Mouse (Mus musculus): ENCODE measurements around the gene Slc35c1. TPM values are rescaled to one million over a fixed set of nuclear protein-coding genes. Genes with fewer than 3 reads are reported as not detected.

Gene Slc35c1
- polyA plus RNA-seq, 1 experiment from 2014 or later, result 20.1 TPM

GRCm38 (mm10) chr2:92471886-92472670, 11.7 kb upstream of the Slc35c1 start:
- no peak for ATAC-seq (ENCODE audit: low FRiP score, low read depth)
- no peak overlapping the region for H3K9ac ChIP-seq
- no peak overlapping the region for H3K27ac ChIP-seq (replicated peaks)
- no peak overlapping the region for H3K4me2 ChIP-seq
- no peaks in the 10 kb centered on the region for H3K4me1 ChIP-seq (replicated peaks)
- H3K9me3 ChIP-seq, result no peaks in the 10 kb centered on the region
- no peaks in the 10 kb centered on the region for H3K36me3 ChIP-seq
- 85% methylated on average over 12 of the region's 12 CpGs for WGBS
- H3K27me3 ChIP-seq, result no peaks in the 10 kb centered on the region
- H3K4me3 ChIP-seq, result no peak overlapping the region

GRCm38 (mm10) chr2:92464690-92465089, 4.4 kb upstream of the Slc35c1 start:
- H3K9ac ChIP-seq, result no peak overlapping the region
- H3K27me3 ChIP-seq, result peaks cover 7% of the 10 kb centered on the region; the same call in 1 of the 2 replicates
- WGBS, result 83% methylated on average over 3 of the region's 3 CpGs
- no peak overlapping the region for H3K27ac ChIP-seq (replicated peaks)
- peaks cover 8% of the 10 kb centered on the region for H3K4me1 ChIP-seq (replicated peaks)
- no peak for ATAC-seq (ENCODE audit: low FRiP score, low read depth)
- H3K36me3 ChIP-seq, result no peaks in the 10 kb centered on the region
- H3K9me3 ChIP-seq, result no peaks in the 10 kb centered on the region
- no peak overlapping the region for H3K4me3 ChIP-seq
- no peak overlapping the region for H3K4me2 ChIP-seq

- 92% methylated on average over 1 of the region's 1 CpGs for WGBS
- no peak for ATAC-seq (ENCODE audit: low FRiP score, low read depth)
- H3K4me1 ChIP-seq (replicated peaks), result peaks cover 37% of the 10 kb centered on the region
- H3K36me3 ChIP-seq, result no peaks in the 10 kb centered on the region
- no peak overlapping the region for H3K27ac ChIP-seq (replicated peaks)
- no peak overlapping the region for H3K9ac ChIP-seq
- H3K27me3 ChIP-seq, result peaks cover 7% of the 10 kb centered on the region; the same call in 1 of the 2 replicates
- no peak overlapping the region for H3K4me2 ChIP-seq
- H3K9me3 ChIP-seq, result no peaks in the 10 kb centered on the region
- no peak overlapping the region for H3K4me3 ChIP-seq
Observed at GRCm38 (mm10) chr2:92461215-92461614, 877 bp upstream of the Slc35c1 start.

GRCm38 (mm10) chr2:92459141-92459920, 1.0 kb downstream of the Slc35c1 start:
- WGBS, result under 1% methylated on average over 54 of the region's 55 CpGs
- Histone ChIP-seq H3K27me3 (peaks cover 7% of the 10 kb centered on the region; the same call in 1 of the 2 replicates), H3K9me3 (no peaks in the 10 kb centered on the region), H3K27ac (replicated peaks) (peak overlapping the region; percentile 77), H3K4me2 (peak overlapping the region; percentile 96), H3K36me3 (0 out of 2 replicates have a peak, but pooled peaks cover 2% of the 10 kb centered on the region), H3K9ac (peak overlapping the region; percentile 72), H3K4me1 (replicated peaks) (peaks cover 52% of the 10 kb centered on the region), H3K4me3 (peak overlapping the region; percentile 91)
- peak; percentile 89 for ATAC-seq (ENCODE audit: low FRiP score, low read depth)

GRCm38 (mm10) chr2:92458481-92458880, 1.9 kb downstream of the Slc35c1 start:
- peaks cover 7% of the 10 kb centered on the region; the same call in 1 of the 2 replicates for H3K27me3 ChIP-seq
- H3K27ac ChIP-seq (replicated peaks), result peak overlapping the region; percentile 77; the same call in 1 of the 2 replicates
- ATAC-seq (ENCODE audit: low FRiP score, low read depth), result no peak; the same call in 1 of the 2 replicates
- peak overlapping the region; percentile 72 for H3K9ac ChIP-seq
- peak overlapping the region; percentile 96 for H3K4me2 ChIP-seq
- peaks cover 52% of the 10 kb centered on the region for H3K4me1 ChIP-seq (replicated peaks)
- peak overlapping the region; percentile 91 for H3K4me3 ChIP-seq
- peaks cover 10% of the 10 kb centered on the region; the same call in 1 of the 2 replicates for H3K36me3 ChIP-seq
- no peaks in the 10 kb centered on the region for H3K9me3 ChIP-seq
- WGBS, result 69% methylated on average over 13 of the region's 13 CpGs

- no peak for ATAC-seq (ENCODE audit: low FRiP score, low read depth)
- H3K27me3 ChIP-seq, result peaks cover 7% of the 10 kb centered on the region; the same call in 1 of the 2 replicates
- H3K27ac ChIP-seq (replicated peaks), result no peak overlapping the region
- H3K4me1 ChIP-seq (replicated peaks), result peaks cover 52% of the 10 kb centered on the region
- no peak overlapping the region for H3K4me3 ChIP-seq
- no peak overlapping the region for H3K9ac ChIP-seq
- H3K36me3 ChIP-seq, result peaks cover 17% of the 10 kb centered on the region; the same call in 1 of the 2 replicates
- no peaks in the 10 kb centered on the region for H3K9me3 ChIP-seq
- 79% methylated on average over 8 of the region's 8 CpGs for WGBS
- peak overlapping the region; percentile 96 for H3K4me2 ChIP-seq
Observed at GRCm38 (mm10) chr2:92456970-92457530, 3.3 kb downstream of the Slc35c1 start.

- Histone ChIP-seq H3K4me2 (no peak overlapping the region), H3K27me3 (no peaks in the 10 kb centered on the region), H3K27ac (replicated peaks) (no peak overlapping the region), H3K4me3 (no peak overlapping the region), H3K36me3 (peaks cover 17% of the 10 kb centered on the region; the same call in 1 of the 2 replicates), H3K9ac (no peak overlapping the region), H3K9me3 (no peaks in the 10 kb centered on the region), H3K4me1 (replicated peaks) (peaks cover 51% of the 10 kb centered on the region)
- 14% methylated on average over 2 of the region's 3 CpGs for WGBS
- no peak for ATAC-seq (ENCODE audit: low FRiP score, low read depth)
Observed at GRCm38 (mm10) chr2:92455704-92456103, 4.6 kb downstream of the Slc35c1 start.

GRCm38 (mm10) chr2:92454166-92454565, 6.2 kb downstream of the Slc35c1 start:
- 93% methylated on average over 11 of the region's 11 CpGs for WGBS
- H3K27ac ChIP-seq (replicated peaks), result no peak overlapping the region

GRCm38 (mm10) chr2:92451126-92451525, 9.2 kb downstream of the Slc35c1 start:
- H3K27ac ChIP-seq (replicated peaks), result no peak overlapping the region
- H3K9me3 ChIP-seq, result no peaks in the 10 kb centered on the region
- H3K9ac ChIP-seq, result no peak overlapping the region
- no peaks in the 10 kb centered on the region for H3K27me3 ChIP-seq
- no peak for ATAC-seq (ENCODE audit: low FRiP score, low read depth)
- 89% methylated on average over 3 of the region's 3 CpGs for WGBS
- H3K4me2 ChIP-seq, result no peak overlapping the region
- H3K4me3 ChIP-seq, result no peak overlapping the region
- peaks cover 13% of the 10 kb centered on the region for H3K4me1 ChIP-seq (replicated peaks)
- peaks cover 17% of the 10 kb centered on the region; the same call in 1 of the 2 replicates for H3K36me3 ChIP-seq

More at GRCm38 (mm10) chr2:92454166-92454565, 6.2 kb downstream of the Slc35c1 start:
- peaks cover 17% of the 10 kb centered on the region; the same call in 1 of the 2 replicates for H3K36me3 ChIP-seq
- H3K4me2 ChIP-seq, result no peak overlapping the region
- H3K4me1 ChIP-seq (replicated peaks), result peaks cover 44% of the 10 kb centered on the region
- H3K27me3 ChIP-seq, result no peaks in the 10 kb centered on the region
- no peak for ATAC-seq (ENCODE audit: low FRiP score, low read depth)
- H3K9ac ChIP-seq, result no peak overlapping the region
- no peaks in the 10 kb centered on the region for H3K9me3 ChIP-seq
- no peak overlapping the region for H3K4me3 ChIP-seq

- H3K9ac ChIP-seq, result no peak overlapping the region
- no peaks in the 10 kb centered on the region for H3K9me3 ChIP-seq
- H3K36me3 ChIP-seq, result no peaks in the 10 kb centered on the region
- H3K4me2 ChIP-seq, result no peak overlapping the region
- ATAC-seq (ENCODE audit: low FRiP score, low read depth), result no peak
- WGBS, result 72% methylated on average over 7 of the region's 7 CpGs
- H3K4me3 ChIP-seq, result no peak overlapping the region
- H3K27me3 ChIP-seq, result no peaks in the 10 kb centered on the region
- H3K27ac ChIP-seq (replicated peaks), result no peak overlapping the region
- 0 out of 2 replicates have a peak, but pooled peaks cover 4% of the 10 kb centered on the region for H3K4me1 ChIP-seq (replicated peaks)
Observed at GRCm38 (mm10) chr2:92447121-92447740, 13.1 kb downstream of the Slc35c1 start.

- no peak overlapping the region for H3K4me3 ChIP-seq
- H3K27ac ChIP-seq (replicated peaks), result no peak overlapping the region
- no peaks in the 10 kb centered on the region for H3K9me3 ChIP-seq
- H3K27me3 ChIP-seq, result no peaks in the 10 kb centered on the region
- no peaks in the 10 kb centered on the region for H3K36me3 ChIP-seq
- 70% methylated on average over 8 of the region's 8 CpGs for WGBS
- 0 out of 2 replicates have a peak, but pooled peaks cover 4% of the 10 kb centered on the region for H3K4me1 ChIP-seq (replicated peaks)
- H3K4me2 ChIP-seq, result no peak overlapping the region
- H3K9ac ChIP-seq, result no peak overlapping the region
- ATAC-seq (ENCODE audit: low FRiP score, low read depth), result no peak
Observed at GRCm38 (mm10) chr2:92446656-92447055, 13.7 kb downstream of the Slc35c1 start.
